Mouse (Mus musculus): Measurements from ENCODE around the gene Slc2a2.

DNA sequence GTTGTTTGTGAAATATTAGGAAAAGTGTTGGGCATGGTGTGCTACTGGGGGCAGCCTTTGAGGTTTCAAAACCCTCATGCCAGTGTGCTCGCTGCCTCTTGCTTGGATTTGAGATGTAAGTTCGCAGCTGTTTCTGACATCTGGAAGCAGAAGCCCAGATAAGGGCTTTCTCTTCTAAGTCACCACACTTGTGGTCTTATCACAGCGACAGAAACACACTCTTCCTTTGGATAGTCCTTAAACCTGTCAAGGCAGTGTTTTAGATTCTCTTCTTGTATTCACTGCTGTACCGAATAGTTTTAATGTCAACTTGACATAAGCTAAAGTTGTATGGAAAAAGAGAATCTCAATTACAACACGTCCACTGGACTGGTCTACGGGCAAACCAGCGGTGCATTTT is 77.7 kb downstream of the Slc2a2 start:
- TF ChIP-seq CTCF (IDR thresholded peaks at IDR 0.05; ENCODE audit: extremely low read depth, insufficient read length, insufficient replicate concordance, low read depth, low read length), result no peak
- TF ChIP-seq POLR2A (IDR thresholded peaks at IDR 0.05; ENCODE audit: low read depth, low read length), result no peak

Measured in small intestine, adult 2 months (tissue).